Mouse (Mus musculus): ENCODE measurements around the gene Ntng1. TPM values are rescaled to one million over a fixed set of nuclear protein-coding genes. Genes with fewer than 3 reads are reported as not detected.
"Not testable (repeated sequence)": the region's sequence is repeated elsewhere in the genome, so short reads cannot be mapped to it uniquely, and the experiment has no call there.

The Ntng1 gene
- polyA plus RNA-seq, 1 experiment from 2014 or later: 7.1 TPM

GRCm38 (mm10) chr3:109765608-109766007 is 378.2 kb downstream of the Ntng1 start:
- WGBS: 90% methylated on average over 2 of the region's 2 CpGs
- H3K4me2 ChIP-seq (replicated peaks; ENCODE audit: low read depth, low read length): no peak overlapping the region
- ATAC-seq (ENCODE audit: low FRiP score): no peak

GRCm38 (mm10) chr3:109765141-109765540 is 378.7 kb downstream of the Ntng1 start:
- no peak for DNase-seq (ENCODE audit: low spot score)
- H3K4me3 ChIP-seq (ENCODE audit: low read depth, low read length): no peak overlapping the region
- no peak overlapping the region for H3K4me2 ChIP-seq (replicated peaks; ENCODE audit: low read depth, low read length)
- no peaks in the 10 kb centered on the region for H3K4me1 ChIP-seq (replicated peaks; ENCODE audit: control insufficient read depth, insufficient read depth, low read length)
- 73% methylated on average over 4 of the region's 4 CpGs for WGBS
- no peak overlapping the region for H3K27ac ChIP-seq (ENCODE audit: low read depth, low read length)
- ATAC-seq (ENCODE audit: low FRiP score): no peak
- no peaks in the 10 kb centered on the region for H3K27me3 ChIP-seq (ENCODE audit: control insufficient read depth, insufficient read depth, low read length)
- no peaks in the 10 kb centered on the region for H3K36me3 ChIP-seq (ENCODE audit: control insufficient read depth, insufficient read depth, low read length)
- no peak overlapping the region for H3K9ac ChIP-seq (ENCODE audit: low read depth, low read length)
- H3K9me3 ChIP-seq (ENCODE audit: control insufficient read depth, low read length): no peaks in the 10 kb centered on the region

More at GRCm38 (mm10) chr3:109765608-109766007, 378.2 kb downstream of the Ntng1 start:
- H3K36me3 ChIP-seq (ENCODE audit: control insufficient read depth, insufficient read depth, low read length): no peaks in the 10 kb centered on the region
- no peak overlapping the region for H3K27ac ChIP-seq (ENCODE audit: low read depth, low read length)
- no peaks in the 10 kb centered on the region for H3K9me3 ChIP-seq (ENCODE audit: control insufficient read depth, low read length)
- no peaks in the 10 kb centered on the region for H3K27me3 ChIP-seq (ENCODE audit: control insufficient read depth, insufficient read depth, low read length)
- H3K9ac ChIP-seq (ENCODE audit: low read depth, low read length): no peak overlapping the region
- DNase-seq (ENCODE audit: low spot score): no peak
- H3K4me1 ChIP-seq (replicated peaks; ENCODE audit: control insufficient read depth, insufficient read depth, low read length): no peaks in the 10 kb centered on the region
- no peak overlapping the region for H3K4me3 ChIP-seq (ENCODE audit: low read depth, low read length)

- Histone ChIP-seq H3K9ac (ENCODE audit: low read depth, low read length) (no peak overlapping the region), H3K9me3 (ENCODE audit: control insufficient read depth, low read length) (no peaks in the 10 kb centered on the region), H3K4me3 (ENCODE audit: low read depth, low read length) (no peak overlapping the region), H3K4me1 (replicated peaks; ENCODE audit: control insufficient read depth, insufficient read depth, low read length) (no peaks in the 10 kb centered on the region), H3K27me3 (ENCODE audit: control insufficient read depth, insufficient read depth, low read length) (no peaks in the 10 kb centered on the region), H3K27ac (ENCODE audit: low read depth, low read length) (no peak overlapping the region), H3K4me2 (replicated peaks; ENCODE audit: low read depth, low read length) (no peak overlapping the region), H3K36me3 (ENCODE audit: control insufficient read depth, insufficient read depth, low read length) (no peaks in the 10 kb centered on the region)
- ATAC-seq (ENCODE audit: low FRiP score): no peak
- no peak for DNase-seq (ENCODE audit: low spot score)
- 87% methylated on average over 2 of the region's 2 CpGs for WGBS
These were observed 387.4 kb downstream of the Ntng1 start for GRCm38 (mm10) chr3:109756426-109756825.

GRCm38 (mm10) chr3:109747593-109747992 is 396.2 kb downstream of the Ntng1 start:
- not testable (repeated sequence) for H3K27ac ChIP-seq (ENCODE audit: low read depth, low read length); H3K27me3 ChIP-seq (ENCODE audit: control insufficient read depth, insufficient read depth, low read length); H3K4me2 ChIP-seq (replicated peaks; ENCODE audit: low read depth, low read length); H3K4me1 ChIP-seq (replicated peaks; ENCODE audit: control insufficient read depth, insufficient read depth, low read length); DNase-seq (ENCODE audit: low spot score); H3K4me3 ChIP-seq (ENCODE audit: low read depth, low read length); H3K36me3 ChIP-seq (ENCODE audit: control insufficient read depth, insufficient read depth, low read length); H3K9ac ChIP-seq (ENCODE audit: low read depth, low read length); H3K9me3 ChIP-seq (ENCODE audit: control insufficient read depth, low read length); ATAC-seq (ENCODE audit: low FRiP score)
- 81% methylated on average over 3 of the region's 3 CpGs for WGBS

GRCm38 (mm10) chr3:109740466-109741102 is 403.2 kb downstream of the Ntng1 start:
- Histone ChIP-seq H3K4me1 (replicated peaks; ENCODE audit: control insufficient read depth, insufficient read depth, low read length) (no peaks in the 10 kb centered on the region), H3K27ac (ENCODE audit: low read depth, low read length) (no peak overlapping the region), H3K27me3 (ENCODE audit: control insufficient read depth, insufficient read depth, low read length) (no peaks in the 10 kb centered on the region), H3K4me2 (replicated peaks; ENCODE audit: low read depth, low read length) (no peak overlapping the region), H3K9ac (ENCODE audit: low read depth, low read length) (no peak overlapping the region), H3K4me3 (ENCODE audit: low read depth, low read length) (no peak overlapping the region), H3K36me3 (ENCODE audit: control insufficient read depth, insufficient read depth, low read length) (no peaks in the 10 kb centered on the region), H3K9me3 (ENCODE audit: control insufficient read depth, low read length) (no peaks in the 10 kb centered on the region)
- no peak for ATAC-seq (ENCODE audit: low FRiP score)
- 34% methylated on average over 2 of the region's 2 CpGs for WGBS
- DNase-seq (ENCODE audit: low spot score): no peak

GRCm38 (mm10) chr3:109732327-109733182 is 411.3 kb downstream of the Ntng1 start:
- H3K4me3 ChIP-seq (ENCODE audit: low read depth, low read length): no peak overlapping the region
- H3K4me1 ChIP-seq (replicated peaks; ENCODE audit: control insufficient read depth, insufficient read depth, low read length): no peaks in the 10 kb centered on the region
- H3K27ac ChIP-seq (ENCODE audit: low read depth, low read length): no peak overlapping the region; the same call in 1 of the 2 replicates
- 61% methylated on average over 10 of the region's 10 CpGs for WGBS
- ATAC-seq (ENCODE audit: low FRiP score) (peak; percentile 83), DNase-seq (ENCODE audit: low spot score) (peak; percentile 38)
- H3K9ac ChIP-seq (ENCODE audit: low read depth, low read length): no peak overlapping the region
- H3K36me3 ChIP-seq (ENCODE audit: control insufficient read depth, insufficient read depth, low read length): no peaks in the 10 kb centered on the region
- no peak overlapping the region for H3K4me2 ChIP-seq (replicated peaks; ENCODE audit: low read depth, low read length)
- H3K27me3 ChIP-seq (ENCODE audit: control insufficient read depth, insufficient read depth, low read length): no peaks in the 10 kb centered on the region
- H3K9me3 ChIP-seq (ENCODE audit: control insufficient read depth, low read length): no peaks in the 10 kb centered on the region

- Histone ChIP-seq H3K27ac (ENCODE audit: low read depth, low read length) (no peak overlapping the region; the same call in 1 of the 2 replicates), H3K4me1 (replicated peaks; ENCODE audit: control insufficient read depth, insufficient read depth, low read length) (no peaks in the 10 kb centered on the region), H3K9ac (ENCODE audit: low read depth, low read length) (no peak overlapping the region), H3K4me3 (ENCODE audit: low read depth, low read length) (no peak overlapping the region), H3K36me3 (ENCODE audit: control insufficient read depth, insufficient read depth, low read length) (no peaks in the 10 kb centered on the region), H3K4me2 (replicated peaks; ENCODE audit: low read depth, low read length) (no peak overlapping the region), H3K27me3 (ENCODE audit: control insufficient read depth, insufficient read depth, low read length) (no peaks in the 10 kb centered on the region), H3K9me3 (ENCODE audit: control insufficient read depth, low read length) (no peaks in the 10 kb centered on the region)
- 50% methylated on average over 5 of the region's 5 CpGs for WGBS
- DNase-seq (ENCODE audit: low spot score): peak; percentile 8
- ATAC-seq (ENCODE audit: low FRiP score): peak; percentile 72; the same call in 1 of the 2 replicates
These were observed 412.1 kb downstream of the Ntng1 start for GRCm38 (mm10) chr3:109731592-109732230.
